Mouse (Mus musculus) activated CD4-positive, CD25-positive, alpha-beta regulatory T cell, adult 4 months (primary cell): ENCODE results near the gene Snurf. TPM values are rescaled to one million over a fixed set of nuclear protein-coding genes. Genes with fewer than 3 reads are reported as not detected.

Source experiments
- ATAC-seq: one replicate; pipeline ENCODE4 v1.8.0; 2017
- polyA plus RNA-seq, 2 experiments: library from polyadenylated mRNA; unstranded; fragments of 100-300 nt; shearing (Covaris generic); gene quantifications; one replicate each; pipeline ENCODE4 v1.2.1; 2017

Snurf gene
- polyA plus RNA-seq = not detected

DNA sequence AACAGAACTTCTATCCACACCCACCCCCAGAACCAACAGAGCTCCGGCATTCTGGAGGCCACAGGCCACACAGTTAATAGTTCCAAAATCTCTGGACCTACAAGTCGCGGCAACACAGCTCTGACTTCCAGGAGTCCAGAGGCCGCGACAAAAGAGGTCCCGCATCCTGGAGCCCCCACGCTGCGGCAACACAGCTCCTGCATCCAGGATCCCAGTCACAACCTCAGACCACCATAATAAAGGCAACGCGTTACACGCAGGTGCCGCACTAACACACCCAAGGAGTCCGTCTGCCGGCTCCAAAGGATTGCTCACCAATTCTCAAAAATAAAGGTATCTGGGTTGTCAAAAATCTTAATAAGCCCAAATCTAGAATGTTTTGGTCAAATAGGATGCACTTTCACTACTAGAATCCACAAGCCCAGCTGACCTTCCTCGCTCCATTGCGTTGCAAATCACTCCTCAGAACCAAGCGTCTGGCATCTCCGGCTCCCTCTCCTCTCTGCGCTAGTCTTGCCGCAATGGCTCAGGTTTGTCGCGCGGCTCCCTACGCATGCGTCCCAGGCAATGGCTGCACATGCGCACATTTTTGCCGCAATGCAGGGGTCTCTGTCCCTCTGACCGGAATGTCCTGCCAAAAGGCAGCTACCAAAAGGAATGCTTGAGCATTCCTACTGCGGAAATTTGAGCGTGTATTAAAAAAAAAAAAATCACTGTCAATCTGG is at the start of gene Snurf, which contains the start of gene Gm38393:
Snurf (minus strand) TSS at position 444 of the 725 bp plus-strand sequence.
Gm38393 (minus strand) TSS at position 459 of the 725 bp plus-strand sequence.
- no peak for ATAC-seq

DNA sequence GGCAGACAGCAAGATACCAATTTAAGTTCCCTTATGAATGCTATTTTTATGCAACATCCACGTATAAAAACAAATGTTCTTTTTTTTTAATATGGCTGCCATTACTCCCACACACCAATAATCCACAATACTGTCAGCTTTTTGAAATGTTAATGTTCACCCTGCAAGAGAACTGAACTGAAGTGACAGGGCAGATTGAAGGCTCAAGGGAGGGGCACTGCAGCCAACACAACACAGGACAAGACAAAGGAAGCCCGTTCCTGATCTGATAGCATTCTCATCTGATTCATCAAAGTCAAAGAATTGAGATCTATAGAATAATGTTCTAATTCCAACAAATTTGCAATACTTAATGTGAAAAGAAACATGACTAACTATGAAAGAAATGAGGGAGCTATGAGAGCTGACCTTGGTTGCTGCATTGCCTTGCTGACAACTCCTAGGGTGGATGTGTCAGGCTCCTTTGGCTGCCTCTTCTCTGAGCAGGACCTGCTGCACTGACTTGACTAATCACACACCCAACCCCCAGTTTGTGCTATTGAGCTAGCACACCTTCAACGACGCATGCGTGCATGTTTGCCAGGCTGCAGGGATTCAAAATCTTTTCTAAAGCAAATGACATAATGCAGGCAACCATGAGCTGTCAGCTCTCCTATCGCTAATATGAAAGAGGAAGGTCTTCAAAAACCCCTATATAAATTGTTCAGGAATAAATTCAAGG is 42.8 kb upstream of the Snurf start:
- no peak for ATAC-seq

DNA sequence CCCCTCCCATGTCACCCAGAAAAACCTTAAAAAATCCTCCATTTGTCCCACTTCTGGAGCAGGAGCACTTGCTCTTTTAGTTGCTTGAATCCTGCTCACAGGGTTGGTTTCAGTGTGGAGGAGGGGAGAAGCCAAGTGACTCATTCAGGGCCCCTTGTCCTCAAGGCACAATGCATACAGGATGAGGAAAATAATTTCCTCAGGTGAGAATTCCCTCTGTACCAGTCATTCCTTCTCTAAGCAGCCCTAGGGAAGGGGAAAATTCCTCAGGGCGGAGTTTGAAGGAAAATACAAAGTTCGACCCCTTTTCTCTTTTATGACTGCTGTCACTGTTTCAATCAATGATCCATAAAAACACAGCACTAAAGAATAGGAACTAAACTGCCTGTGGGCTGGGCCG is 8.3 kb upstream of the Snurf start:
- no peak for ATAC-seq

DNA sequence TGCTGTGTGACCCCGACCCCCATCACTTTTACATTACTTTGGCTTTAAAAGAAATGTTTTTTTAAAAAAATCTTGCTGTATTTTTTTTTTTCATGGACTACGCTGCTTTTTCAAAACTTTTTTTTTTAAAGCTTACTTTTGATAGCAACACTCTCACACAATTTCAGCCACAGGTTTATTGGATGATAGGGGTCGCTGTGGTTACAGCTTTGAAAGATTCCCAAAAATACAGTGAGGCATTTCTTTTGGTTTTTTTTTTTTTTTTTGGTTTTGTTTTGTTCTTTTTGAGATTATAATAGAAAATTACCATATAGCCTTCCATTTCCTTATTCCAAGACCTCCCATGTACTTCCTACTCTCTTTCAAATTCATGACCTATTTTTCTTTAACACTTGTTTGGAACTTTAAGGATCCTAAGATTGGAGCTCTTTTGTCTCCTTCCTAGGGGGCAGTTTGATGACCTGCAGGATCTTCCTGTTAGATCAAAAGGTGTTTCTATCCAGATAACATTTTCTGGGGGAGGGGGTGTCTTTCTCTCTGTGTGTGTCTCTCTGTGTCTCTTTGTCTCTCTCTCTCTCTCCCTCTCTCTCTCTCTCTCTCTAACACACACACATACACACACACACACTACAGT is 3.0 kb upstream of the Snurf start:
- no peak for ATAC-seq

DNA sequence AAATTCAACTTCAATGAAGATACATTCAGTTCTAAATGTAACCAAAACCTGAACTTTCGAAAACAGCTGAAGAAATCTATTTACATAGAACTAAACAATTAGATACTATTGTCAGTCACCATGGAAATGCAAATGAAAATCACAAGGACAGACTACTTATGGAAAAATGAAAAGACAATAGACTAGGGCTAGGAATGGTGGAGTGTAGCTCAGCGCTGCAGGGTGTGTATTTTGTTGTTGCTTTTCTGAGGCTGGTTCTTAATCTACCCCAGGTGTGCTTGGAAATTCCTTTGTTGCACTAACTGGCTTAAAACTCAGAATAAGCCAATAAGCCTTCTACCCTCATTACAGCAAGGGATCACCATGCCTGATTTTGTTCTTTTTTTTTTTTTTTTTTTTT is 1.4 kb upstream of the Snurf start:
- ATAC-seq = no peak

DNA sequence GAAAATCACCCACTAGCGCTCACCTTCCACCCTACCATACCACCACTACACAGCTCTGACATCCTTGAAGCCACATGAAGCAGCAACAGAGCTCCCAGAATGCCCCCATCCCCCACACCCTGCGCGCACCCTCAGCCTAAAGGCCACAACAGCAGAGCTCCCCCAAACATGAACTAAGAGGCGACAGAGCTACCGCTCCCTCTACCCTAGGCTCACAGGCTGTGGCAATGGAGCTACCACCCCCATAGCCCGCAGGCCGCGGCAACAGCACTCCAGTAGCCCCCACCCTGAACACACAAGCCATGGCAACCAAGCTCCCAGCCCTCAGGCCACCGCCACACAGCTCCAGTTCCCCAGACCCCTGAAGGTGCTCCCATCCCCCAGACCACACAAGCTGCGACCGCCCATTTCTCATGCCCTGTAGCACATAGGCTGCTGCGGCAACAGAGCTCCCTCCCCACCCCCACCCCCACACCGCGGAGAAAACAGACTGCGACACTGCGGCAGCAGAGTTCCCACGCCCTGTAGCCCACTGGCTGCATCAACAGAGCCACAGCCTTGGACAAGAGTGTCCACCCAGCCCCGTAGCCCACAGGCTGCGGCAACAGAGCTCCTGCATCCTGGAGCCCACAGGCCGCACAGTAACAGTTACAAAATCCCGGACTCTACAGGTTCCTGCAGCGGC is 786 bp downstream of the Snurf start:
- ATAC-seq = no peak

DNA sequence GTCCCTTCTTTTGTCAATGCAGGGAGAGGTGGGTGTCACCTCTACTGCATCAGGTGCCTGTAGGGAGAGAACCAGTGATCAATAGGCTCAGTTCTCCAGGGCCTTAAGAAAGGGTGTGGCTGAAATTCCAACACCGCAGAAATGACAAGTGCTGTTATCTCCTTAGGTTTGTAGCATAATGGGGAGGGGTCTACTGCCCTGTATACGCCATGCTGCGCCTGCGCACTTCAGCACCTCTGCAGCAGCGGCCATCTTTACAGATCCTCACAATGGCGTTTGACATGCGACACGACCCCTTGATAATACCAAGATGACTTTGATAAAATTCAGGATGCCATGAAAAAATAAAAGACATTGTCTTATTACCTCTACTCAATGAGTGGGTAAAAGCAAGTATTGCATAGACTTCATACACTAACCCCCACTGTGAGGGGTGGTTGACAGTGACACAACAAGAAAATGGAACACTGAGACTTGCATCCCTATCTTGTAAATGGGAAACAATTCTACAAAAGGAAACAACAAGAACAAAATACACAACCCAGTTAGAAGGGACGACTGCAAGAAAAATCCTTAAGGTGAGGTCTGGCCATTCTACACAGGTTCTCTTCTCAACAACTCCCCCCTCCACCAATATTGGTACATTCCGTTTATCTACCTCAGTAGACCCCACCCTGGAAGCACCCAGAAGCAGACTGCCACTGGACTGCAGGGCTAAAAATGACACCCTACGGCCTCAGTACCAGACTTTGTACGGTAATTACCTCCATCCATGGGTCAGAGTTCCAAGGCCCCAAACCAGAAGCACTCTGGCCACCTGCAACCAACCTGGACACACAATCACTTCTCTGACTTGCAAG is 1.6 kb downstream of the Snurf start:
- no peak for ATAC-seq

DNA sequence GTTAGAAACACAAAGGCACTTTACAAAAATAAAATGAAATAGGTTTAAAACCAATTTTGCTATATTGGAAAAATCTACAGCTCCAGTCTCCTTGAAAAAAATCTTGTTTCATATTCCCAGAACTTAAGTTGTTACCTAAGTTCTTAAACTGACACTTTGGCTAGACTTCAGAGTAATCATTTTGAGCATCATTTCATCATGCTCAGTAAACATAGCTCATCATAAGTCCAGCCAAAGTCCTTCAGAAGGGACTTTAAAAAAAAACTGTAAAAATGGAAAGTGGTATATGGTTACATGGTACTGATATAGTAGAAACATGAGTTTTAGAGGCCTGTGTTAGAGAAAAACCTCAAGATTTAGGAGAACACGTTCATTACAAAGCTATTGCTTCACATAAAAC is 26.2 kb downstream of the Snurf start:
- ATAC-seq = no peak

Other genes starting within 250 kb of the Snurf start
- not detected for gene Gm38393, start within 50 bp of the Snurf start, polyA plus RNA-seq
- gene Snrpn, start 135.2 kb upstream of the Snurf start, polyA plus RNA-seq = not detected